Mouse (Mus musculus) CH12.LX (cell line): ENCODE results near the gene Adap1.
A peak's percentile ranks its signal among the peaks of the same experiment; 100 is the strongest.

Experiments used
- BHLHE40 ChIP-seq: IDR thresholded peaks from 2 replicates; pipeline ENCODE4 v1.6.1; 2011; ENCODE audit warnings: mild to moderate bottlenecking, low read depth, low read length, improper control_type of control experiment
- CHD1 ChIP-seq: IDR thresholded peaks from 2 replicates; pipeline ENCODE4 v1.6.1; 2012; ENCODE audit warnings: low read depth, low read length, improper control_type of control experiment, inconsistent platforms
- CTCF ChIP-seq, 2 experiments: IDR thresholded peaks in 1 of 2; conservative IDR thresholded peaks in 1 of 2; 2 replicates each; pipeline ENCODE4 v1.5.1; 2011 to 2012; ENCODE audit warnings: low read depth in 2 of 2, low read length in 2 of 2, improper control_type of control experiment in 1 of 2, inconsistent platforms in 1 of 2, mild to moderate bottlenecking in 1 of 2, moderate library complexity in 1 of 2
- EP300 ChIP-seq: IDR thresholded peaks from 2 replicates; pipeline ENCODE4 v1.6.1; 2011; ENCODE audit warnings: low read length, improper control_type of control experiment
- KAT2A ChIP-seq: IDR thresholded peaks from 2 replicates; pipeline ENCODE4 v1.6.1; 2012; ENCODE audit warnings: low read length, improper control_type of control experiment, inconsistent platforms; ENCODE audit not compliant: insufficient replicate concordance
- MAX ChIP-seq: IDR thresholded peaks from 2 replicates; pipeline ENCODE4 v1.6.1; 2011; ENCODE audit warnings: low read length, improper control_type of control experiment
- MXI1 ChIP-seq: IDR thresholded peaks from 2 replicates; pipeline ENCODE4 v1.6.1; 2011; ENCODE audit warnings: mild to moderate bottlenecking, low read depth, low read length, improper control_type of control experiment
- MYC ChIP-seq: IDR thresholded peaks from 2 replicates; pipeline ENCODE4 v1.6.1; 2011; ENCODE audit warnings: low read depth, mild to moderate bottlenecking, improper control_type of control experiment, low read length
- POLR2A ChIP-seq: IDR thresholded peaks from 2 replicates; pipeline ENCODE4 v1.6.1; 2011; ENCODE audit warnings: low read depth, mild to moderate bottlenecking, improper control_type of control experiment, low read length
- POLR2AphosphoS2 ChIP-seq: IDR thresholded peaks from 2 replicates; pipeline ENCODE4 v1.6.1; 2011; ENCODE audit warnings: low read depth, low read length, improper control_type of control experiment
- RAD21 ChIP-seq: IDR thresholded peaks from 2 replicates; pipeline ENCODE4 v1.6.1; 2011; ENCODE audit warnings: low read depth, mild to moderate bottlenecking, low read length, improper control_type of control experiment, moderate library complexity
- TBP ChIP-seq: conservative IDR thresholded peaks from 2 replicates; pipeline ENCODE4 v1.6.1; 2011; ENCODE audit warnings: low read depth, low read length, improper control_type of control experiment
- TCF12 ChIP-seq: IDR thresholded peaks from 2 replicates; pipeline ENCODE4 v1.6.1; 2014; ENCODE audit warnings: low read depth, mild to moderate bottlenecking, inconsistent platforms, low read length, improper control_type of control experiment
- USF1 ChIP-seq: IDR thresholded peaks from 2 replicates; pipeline ENCODE4 v1.6.1; 2014; ENCODE audit warnings: low read depth, mild to moderate bottlenecking, inconsistent platforms, low read length, improper control_type of control experiment

DNA sequence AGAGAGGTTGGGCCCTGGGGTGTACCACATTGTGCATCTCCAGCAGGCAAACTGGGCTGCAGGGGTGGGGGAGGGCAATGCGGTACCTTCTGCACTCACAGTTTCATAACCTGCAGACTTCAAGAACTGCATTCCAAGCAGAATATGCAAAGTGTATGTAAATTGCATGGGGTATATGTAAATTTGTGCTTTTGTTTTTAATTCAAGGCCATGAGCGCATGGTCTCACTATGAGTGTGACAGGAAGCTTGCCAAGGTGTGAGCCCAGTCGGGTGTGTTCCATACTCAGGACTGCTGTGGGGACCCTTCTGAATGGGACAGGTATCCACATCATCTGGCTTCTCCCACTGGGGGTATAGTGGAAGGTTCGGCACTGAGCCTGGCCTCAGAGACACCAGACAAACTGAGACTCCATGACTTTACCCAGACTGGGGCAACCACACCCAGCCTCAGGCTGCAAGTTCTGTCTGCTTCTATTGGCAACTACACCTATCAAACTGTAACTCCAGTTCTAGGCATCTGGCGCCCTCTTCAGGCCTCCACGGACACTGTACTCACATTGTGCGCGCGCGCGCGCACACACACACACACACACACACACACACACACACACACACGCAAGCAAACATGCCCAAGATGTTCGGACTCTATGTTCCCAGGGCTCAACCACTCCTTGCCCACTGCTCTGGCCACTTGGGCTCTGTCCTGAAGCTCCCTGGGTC, 41.8 kb downstream of the Adap1 start:
- TF ChIP-seq POLR2A (0 out of 2 replicates have a peak, but pooled peaks have one; percentile 19), EP300 (peak; percentile 89), MXI1 (0 out of 2 replicates have a peak, but pooled peaks have one; percentile 54), MYC (peak; percentile 94), MAX (peak; percentile 86), BHLHE40 (peak; percentile 87), CTCF (conservative IDR thresholded peaks at IDR 0.05 in 1 of 2, IDR thresholded peaks at IDR 0.05 in 1 of 2; ENCODE audit: low read depth in 2 of 2, low read length in 2 of 2) (peak in 1 of 2 experiments; percentile 30; a peak in 2 of 4 replicates), RAD21 (no peak; the same call in 1 of the 2 replicates), TBP (0 out of 2 replicates have a peak, but pooled peaks have one; percentile 25), KAT2A (no peak), CHD1 (no peak), POLR2AphosphoS2 (no peak), USF1 (no peak), TCF12 (peak; percentile 80)
